Mouse (Mus musculus): ENCODE measurements around the gene Gm6763. TPM values are rescaled to one million over a fixed set of nuclear protein-coding genes. Genes with fewer than 3 reads are reported as not detected.
"Not testable (repeated sequence)": the region's sequence is repeated elsewhere in the genome, so short reads cannot be mapped to it uniquely, and the experiment has no call there.

Gene Gm6763
- polyA plus RNA-seq (2014; fragmentation: Nextera tagmentation; extraction: Ambion mirVana), result not detected in 2 replicates

GRCm38 (mm10) chr10:104151197-104151596 lies at the start of gene Gm6763:
Gm6763 (plus strand) TSS chr10:104151497.
- H3K27ac ChIP-seq (ENCODE audit: low read depth, low read length); DNase-seq (ENCODE audit: low spot score); H3K36me3 ChIP-seq (ENCODE audit: control insufficient read depth, insufficient read depth, low read length); H3K4me2 ChIP-seq (ENCODE audit: low read length); H3K9me3 ChIP-seq (replicated peaks; ENCODE audit: control insufficient read depth, low read length); H3K4me3 ChIP-seq (ENCODE audit: low read depth, low read length); H3K27me3 ChIP-seq (replicated peaks; ENCODE audit: control insufficient read depth, insufficient read depth, low read length); H3K4me1 ChIP-seq (ENCODE audit: control insufficient read depth, insufficient read depth, low read length); H3K9ac ChIP-seq (ENCODE audit: low read length); ATAC-seq: not testable (repeated sequence)
- WGBS, result no CpG with 5 or more reads among the region's 3 CpGs

- Histone ChIP-seq H3K36me3 (ENCODE audit: control insufficient read depth, insufficient read depth, low read length) (no peaks in the 10 kb centered on the region), H3K9me3 (replicated peaks; ENCODE audit: control insufficient read depth, low read length) (no peaks in the 10 kb centered on the region), H3K4me1 (ENCODE audit: control insufficient read depth, insufficient read depth, low read length) (no peaks in the 10 kb centered on the region), H3K27me3 (replicated peaks; ENCODE audit: control insufficient read depth, insufficient read depth, low read length) (no peaks in the 10 kb centered on the region), H3K27ac (ENCODE audit: low read depth, low read length) (no peak overlapping the region), H3K4me2 (ENCODE audit: low read length) (no peak overlapping the region), H3K4me3 (ENCODE audit: low read depth, low read length) (no peak overlapping the region), H3K9ac (ENCODE audit: low read length) (no peak overlapping the region)
- DNase-seq (ENCODE audit: low spot score), result no peak
- ATAC-seq, result no peak
- WGBS, result 72% methylated on average over 3 of the region's 3 CpGs
Measured at GRCm38 (mm10) chr10:104110044-104110443, 41.3 kb upstream of the Gm6763 start.

GRCm38 (mm10) chr10:104118312-104118711 lies 33.0 kb upstream of the Gm6763 start:
- no peaks in the 10 kb centered on the region for H3K9me3 ChIP-seq (replicated peaks; ENCODE audit: control insufficient read depth, low read length)
- H3K4me3 ChIP-seq (ENCODE audit: low read depth, low read length), result no peak overlapping the region
- H3K9ac ChIP-seq (ENCODE audit: low read length), result no peak overlapping the region
- WGBS, result 87% methylated on average over 2 of the region's 2 CpGs
- H3K4me2 ChIP-seq (ENCODE audit: low read length), result no peak overlapping the region
- H3K27ac ChIP-seq (ENCODE audit: low read depth, low read length), result no peak overlapping the region
- no peaks in the 10 kb centered on the region for H3K27me3 ChIP-seq (replicated peaks; ENCODE audit: control insufficient read depth, insufficient read depth, low read length)
- no peaks in the 10 kb centered on the region for H3K36me3 ChIP-seq (ENCODE audit: control insufficient read depth, insufficient read depth, low read length)
- H3K4me1 ChIP-seq (ENCODE audit: control insufficient read depth, insufficient read depth, low read length), result no peaks in the 10 kb centered on the region
- no peak for ATAC-seq
- DNase-seq (ENCODE audit: low spot score), result no peak

- not testable (repeated sequence) for H3K4me2 ChIP-seq (ENCODE audit: low read length); H3K4me3 ChIP-seq (ENCODE audit: low read depth, low read length); DNase-seq (ENCODE audit: low spot score); H3K9ac ChIP-seq (ENCODE audit: low read length); ATAC-seq; H3K4me1 ChIP-seq (ENCODE audit: control insufficient read depth, insufficient read depth, low read length); H3K9me3 ChIP-seq (replicated peaks; ENCODE audit: control insufficient read depth, low read length); H3K27ac ChIP-seq (ENCODE audit: low read depth, low read length); H3K36me3 ChIP-seq (ENCODE audit: control insufficient read depth, insufficient read depth, low read length); H3K27me3 ChIP-seq (replicated peaks; ENCODE audit: control insufficient read depth, insufficient read depth, low read length)
- WGBS, result no CpG with 5 or more reads among the region's 3 CpGs
Measured at GRCm38 (mm10) chr10:104142687-104143086, 8.6 kb upstream of the Gm6763 start, which contains the start of gene Gm21293. Gm21293 (plus strand) TSS chr10:104142987.

GRCm38 (mm10) chr10:104159706-104160105 lies 8.4 kb downstream of the Gm6763 start, which contains the start of gene Gm8764:
Gm8764 (plus strand) TSS chr10:104160006.
- not testable (repeated sequence) for ATAC-seq; H3K9ac ChIP-seq (ENCODE audit: low read length); DNase-seq (ENCODE audit: low spot score); H3K4me1 ChIP-seq (ENCODE audit: control insufficient read depth, insufficient read depth, low read length); H3K4me3 ChIP-seq (ENCODE audit: low read depth, low read length); H3K4me2 ChIP-seq (ENCODE audit: low read length); H3K27me3 ChIP-seq (replicated peaks; ENCODE audit: control insufficient read depth, insufficient read depth, low read length); H3K36me3 ChIP-seq (ENCODE audit: control insufficient read depth, insufficient read depth, low read length); H3K27ac ChIP-seq (ENCODE audit: low read depth, low read length); H3K9me3 ChIP-seq (replicated peaks; ENCODE audit: control insufficient read depth, low read length)
- WGBS, result no CpG with 5 or more reads among the region's 3 CpGs

GRCm38 (mm10) chr10:104168215-104168614 lies 16.9 kb downstream of the Gm6763 start, which contains the start of gene Gm21304:
Gm21304 (plus strand) TSS chr10:104168515.
- not testable (repeated sequence) for ATAC-seq; H3K27ac ChIP-seq (ENCODE audit: low read depth, low read length); H3K9me3 ChIP-seq (replicated peaks; ENCODE audit: control insufficient read depth, low read length); H3K27me3 ChIP-seq (replicated peaks; ENCODE audit: control insufficient read depth, insufficient read depth, low read length); DNase-seq (ENCODE audit: low spot score); H3K4me2 ChIP-seq (ENCODE audit: low read length); H3K9ac ChIP-seq (ENCODE audit: low read length); H3K4me3 ChIP-seq (ENCODE audit: low read depth, low read length); H3K4me1 ChIP-seq (ENCODE audit: control insufficient read depth, insufficient read depth, low read length); H3K36me3 ChIP-seq (ENCODE audit: control insufficient read depth, insufficient read depth, low read length)
- no CpG with 5 or more reads among the region's 3 CpGs for WGBS

GRCm38 (mm10) chr10:104176724-104177123 lies 25.4 kb downstream of the Gm6763 start, which contains the start of gene Gm21312:
Gm21312 (plus strand) TSS chr10:104177024.
- ATAC-seq; H3K4me1 ChIP-seq (ENCODE audit: control insufficient read depth, insufficient read depth, low read length); H3K36me3 ChIP-seq (ENCODE audit: control insufficient read depth, insufficient read depth, low read length); H3K27me3 ChIP-seq (replicated peaks; ENCODE audit: control insufficient read depth, insufficient read depth, low read length); DNase-seq (ENCODE audit: low spot score); H3K4me3 ChIP-seq (ENCODE audit: low read depth, low read length); H3K9ac ChIP-seq (ENCODE audit: low read length); H3K9me3 ChIP-seq (replicated peaks; ENCODE audit: control insufficient read depth, low read length); H3K27ac ChIP-seq (ENCODE audit: low read depth, low read length); H3K4me2 ChIP-seq (ENCODE audit: low read length): not testable (repeated sequence)
- WGBS, result no CpG with 5 or more reads among the region's 3 CpGs

- not testable (repeated sequence) for H3K27ac ChIP-seq (ENCODE audit: low read depth, low read length); H3K4me3 ChIP-seq (ENCODE audit: low read depth, low read length); ATAC-seq; DNase-seq (ENCODE audit: low spot score); H3K9ac ChIP-seq (ENCODE audit: low read length); H3K36me3 ChIP-seq (ENCODE audit: control insufficient read depth, insufficient read depth, low read length); H3K4me2 ChIP-seq (ENCODE audit: low read length); H3K4me1 ChIP-seq (ENCODE audit: control insufficient read depth, insufficient read depth, low read length); H3K27me3 ChIP-seq (replicated peaks; ENCODE audit: control insufficient read depth, insufficient read depth, low read length); H3K9me3 ChIP-seq (replicated peaks; ENCODE audit: control insufficient read depth, low read length)
- no CpG with 5 or more reads among the region's 3 CpGs for WGBS
Measured at GRCm38 (mm10) chr10:104185233-104185632, 33.9 kb downstream of the Gm6763 start, which contains the start of gene Gm20765. Gm20765 (plus strand) TSS chr10:104185533.

- WGBS, result no CpG with 5 or more reads among the region's 3 CpGs
- not testable (repeated sequence) for H3K9me3 ChIP-seq (replicated peaks; ENCODE audit: control insufficient read depth, low read length); H3K36me3 ChIP-seq (ENCODE audit: control insufficient read depth, insufficient read depth, low read length); H3K4me3 ChIP-seq (ENCODE audit: low read depth, low read length); H3K4me2 ChIP-seq (ENCODE audit: low read length); H3K27me3 ChIP-seq (replicated peaks; ENCODE audit: control insufficient read depth, insufficient read depth, low read length); DNase-seq (ENCODE audit: low spot score); H3K4me1 ChIP-seq (ENCODE audit: control insufficient read depth, insufficient read depth, low read length); ATAC-seq; H3K27ac ChIP-seq (ENCODE audit: low read depth, low read length); H3K9ac ChIP-seq (ENCODE audit: low read length)
Measured at GRCm38 (mm10) chr10:104193742-104194141, 42.4 kb downstream of the Gm6763 start, which contains the start of gene Gm4340. Gm4340 (plus strand) TSS chr10:104194042.

Data from forebrain, embryonic 14.5 days (tissue).